Mouse (Mus musculus): ENCODE measurements around the gene Rab36. TPM values are rescaled to one million over a fixed set of nuclear protein-coding genes. Genes with fewer than 3 reads are reported as not detected.
A peak's percentile ranks its signal among the peaks of the same experiment; 100 is the strongest.

The Rab36 gene
- total RNA-seq (2021): under 1 TPM; 0.49 to 0.50 TPM

- DNase-seq (ENCODE audit: low spot score): peak; percentile 91
- intact Hi-C loops (cut with DNase I): no loop called here
Observed at GRCm38 (mm10) chr10:75036883-75037379, at the start of gene Rab36. Gene Rab36, plus strand, starts transcription at chr10:75037058.

GRCm38 (mm10) chr10:74987698-74988470 lies 49.0 kb upstream of the Rab36 start:
- DNase-seq (ENCODE audit: low spot score): no peak
- intact Hi-C loops (cut with DNase I): no loop called here

GRCm38 (mm10) chr10:74989814-74990213 lies 47.0 kb upstream of the Rab36 start:
- intact Hi-C loops (cut with DNase I): no loop called here
- DNase-seq (ENCODE audit: low spot score): no peak

GRCm38 (mm10) chr10:74990584-74991322 lies 46.1 kb upstream of the Rab36 start:
- intact Hi-C loops (cut with DNase I): no loop called here

GRCm38 (mm10) chr10:74994863-74995262 lies 42.0 kb upstream of the Rab36 start:
- intact Hi-C loops (cut with DNase I): no loop called here
- no peak for DNase-seq (ENCODE audit: low spot score)

More at GRCm38 (mm10) chr10:74990584-74991322, 46.1 kb upstream of the Rab36 start:
- no peak for DNase-seq (ENCODE audit: low spot score)

DNA sequence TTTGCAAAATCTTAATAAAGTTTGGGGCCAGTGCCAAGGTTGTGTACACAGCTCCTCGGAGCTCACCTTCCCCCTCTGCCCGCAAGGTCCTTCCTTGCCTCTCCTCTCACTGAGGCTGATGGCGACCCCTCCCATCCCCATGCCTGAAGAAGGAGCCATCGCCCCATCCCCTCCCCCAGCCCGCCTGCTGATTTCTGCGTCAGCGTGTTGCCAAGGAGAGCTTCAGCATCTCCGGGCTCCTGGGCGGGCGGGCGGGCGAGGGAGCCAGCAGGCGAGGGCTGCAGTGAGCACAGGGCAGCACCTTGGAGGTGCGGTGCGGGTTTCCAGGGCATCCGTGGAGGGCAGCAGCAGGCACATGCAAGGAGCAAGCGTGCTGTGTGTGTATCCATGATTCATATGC lies 41.5 kb upstream of the Rab36 start:
- intact Hi-C loops (cut with DNase I): no loop called here
- no peak for DNase-seq (ENCODE audit: low spot score)

GRCm38 (mm10) chr10:75001391-75001790 lies 35.5 kb upstream of the Rab36 start:
- intact Hi-C loops (cut with DNase I): no loop called here

DNA sequence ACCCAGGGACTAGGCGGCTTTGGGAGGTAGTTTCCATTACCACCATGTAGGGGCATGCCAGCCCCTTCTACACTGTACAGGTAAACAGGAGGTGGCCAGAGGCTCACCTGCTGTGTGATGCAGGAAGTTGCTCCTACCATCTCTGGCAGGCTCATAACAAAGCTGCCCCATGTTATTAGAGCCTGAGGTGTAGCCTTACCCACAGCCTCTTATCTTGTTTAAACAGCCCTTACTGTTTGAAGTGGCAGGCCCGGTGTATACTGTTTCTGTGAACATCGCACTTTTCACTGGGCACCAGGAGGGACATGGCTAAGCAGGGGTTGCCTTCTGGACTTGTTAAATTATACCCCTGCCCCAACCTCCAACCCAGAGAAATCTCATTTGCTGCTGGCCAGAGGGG lies 32.8 kb upstream of the Rab36 start:
- no peak for DNase-seq (ENCODE audit: low spot score)
- intact Hi-C loops (cut with DNase I): no loop called here

More at GRCm38 (mm10) chr10:75001391-75001790, 35.5 kb upstream of the Rab36 start:
- no peak for DNase-seq (ENCODE audit: low spot score)

GRCm38 (mm10) chr10:75006889-75007662 lies 29.8 kb upstream of the Rab36 start:
- DNase-seq (ENCODE audit: low spot score): no peak
- intact Hi-C loops (cut with DNase I): no loop called here

- no peak for DNase-seq (ENCODE audit: low spot score)
Observed at GRCm38 (mm10) chr10:75010704-75011103, 26.2 kb upstream of the Rab36 start.

DNA sequence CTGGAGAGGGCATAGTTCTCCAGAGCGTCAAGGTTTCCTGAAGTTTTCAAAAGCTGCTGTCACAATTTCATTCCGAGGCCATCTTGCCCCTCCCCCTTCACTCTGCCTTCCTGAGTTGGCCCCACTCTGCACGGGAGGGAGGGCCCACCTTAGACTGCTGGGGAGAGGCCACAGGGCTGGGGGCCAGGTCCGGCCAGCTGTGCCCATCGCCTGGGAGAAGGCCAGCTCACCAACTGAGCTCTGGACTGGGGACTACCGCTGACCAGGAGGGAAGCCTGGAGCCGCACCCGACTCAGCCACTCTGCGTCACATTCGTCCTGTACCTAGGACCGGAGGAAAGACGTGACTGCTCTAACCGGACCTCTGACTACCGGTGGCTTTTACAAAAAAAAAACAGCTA lies 21.4 kb upstream of the Rab36 start:
- DNase-seq (ENCODE audit: low spot score): no peak
- intact Hi-C loops (cut with DNase I): no loop called here

More at GRCm38 (mm10) chr10:75010704-75011103, 26.2 kb upstream of the Rab36 start:
- intact Hi-C loops (cut with DNase I): no loop called here

GRCm38 (mm10) chr10:75016481-75016880 lies 20.4 kb upstream of the Rab36 start:
- intact Hi-C loops (cut with DNase I): no loop called here
- no peak for DNase-seq (ENCODE audit: low spot score)

DNA sequence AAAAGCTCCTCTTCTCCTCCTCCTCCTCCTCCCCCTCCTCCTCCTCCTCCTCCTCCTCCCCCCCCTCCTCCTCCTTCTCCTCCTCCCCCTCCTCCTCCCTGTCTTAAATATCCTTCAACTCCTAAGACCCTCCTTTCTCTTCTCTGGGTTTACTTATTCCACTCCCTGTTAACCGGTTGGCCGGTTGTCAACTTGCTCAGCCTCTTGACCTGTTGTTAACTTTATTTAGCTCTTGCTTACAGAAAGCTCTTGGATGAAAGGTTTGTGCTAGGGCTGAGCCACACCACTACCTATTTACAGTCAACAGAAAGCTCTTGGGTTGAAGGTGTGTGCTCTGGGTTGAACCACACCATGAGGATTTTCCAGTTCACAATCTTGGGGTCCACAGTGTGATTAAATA lies 16.6 kb upstream of the Rab36 start:
- DNase-seq (ENCODE audit: low spot score): no peak
- intact Hi-C loops (cut with DNase I): loop anchor here (2.0 kb wide), 1 partner anchor 83 kb away; no protein-coding TSS in a partner anchor

DNA sequence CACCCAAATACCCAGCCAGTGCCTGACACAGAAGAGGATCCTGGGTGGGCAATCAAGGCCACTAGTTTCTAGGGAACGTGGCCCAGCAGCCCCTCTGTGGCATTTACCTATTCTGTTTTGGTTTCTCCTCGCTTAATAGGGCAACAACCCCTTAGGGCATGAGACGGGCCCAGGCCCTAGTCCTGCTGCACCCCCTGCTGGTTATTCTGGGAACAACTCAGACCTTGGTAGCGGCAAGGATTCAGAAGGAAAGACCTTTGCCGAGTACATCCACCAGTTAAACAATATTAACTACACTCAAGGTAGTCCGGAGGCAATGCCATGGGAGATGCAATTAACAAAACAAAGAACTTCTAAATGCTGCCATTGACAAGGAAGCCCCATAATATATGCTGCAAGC lies 15.7 kb upstream of the Rab36 start:
- intact Hi-C loops (cut with DNase I): loop anchor here (1.0 to 2.0 kb wide), 2 partner anchors 84 to 130 kb away; no protein-coding TSS in a partner anchor
- DNase-seq (ENCODE audit: low spot score): no peak

DNA sequence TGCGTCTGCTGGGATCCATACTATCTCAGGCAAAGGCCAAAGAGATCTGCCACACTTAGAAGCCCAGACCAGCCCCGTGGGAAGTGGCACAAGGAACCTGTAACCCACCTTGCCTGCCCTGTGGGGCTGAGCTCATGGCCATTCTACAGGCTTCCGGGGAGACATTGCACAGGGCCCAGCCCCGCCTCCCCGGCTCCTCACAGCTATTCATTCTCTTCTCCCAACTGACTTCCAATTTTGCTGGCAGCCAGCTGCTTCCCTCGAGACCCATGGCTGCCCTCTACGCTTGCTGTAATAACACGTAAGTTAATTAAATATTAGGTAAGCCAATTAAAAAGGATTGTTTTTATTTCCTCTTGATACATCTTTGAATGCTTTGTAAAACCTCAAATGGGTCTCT lies 10.4 kb upstream of the Rab36 start:
- intact Hi-C loops (cut with DNase I): no loop called here
- DNase-seq (ENCODE audit: low spot score): no peak

DNA sequence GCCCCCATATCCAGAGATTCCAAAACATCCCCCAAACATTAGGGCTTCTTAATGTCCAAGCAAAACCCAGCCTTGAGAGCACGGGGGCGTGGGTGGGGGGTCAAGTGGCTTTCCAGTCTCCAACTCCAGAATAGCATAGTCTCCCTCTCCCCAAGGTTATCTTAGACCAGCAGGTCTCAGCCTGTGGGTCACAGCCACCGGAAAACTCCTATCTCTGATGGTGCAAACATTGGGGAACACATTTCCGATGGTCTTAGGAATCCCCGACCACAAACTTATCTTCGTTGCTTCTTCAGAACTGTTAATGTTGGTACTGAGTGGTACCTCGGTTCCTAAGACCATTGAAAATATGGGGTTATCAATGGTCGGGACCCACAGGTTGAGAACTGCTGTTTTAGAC lies 8.1 kb upstream of the Rab36 start:
- intact Hi-C loops (cut with DNase I): no loop called here
- DNase-seq (ENCODE audit: low spot score): no peak

DNA sequence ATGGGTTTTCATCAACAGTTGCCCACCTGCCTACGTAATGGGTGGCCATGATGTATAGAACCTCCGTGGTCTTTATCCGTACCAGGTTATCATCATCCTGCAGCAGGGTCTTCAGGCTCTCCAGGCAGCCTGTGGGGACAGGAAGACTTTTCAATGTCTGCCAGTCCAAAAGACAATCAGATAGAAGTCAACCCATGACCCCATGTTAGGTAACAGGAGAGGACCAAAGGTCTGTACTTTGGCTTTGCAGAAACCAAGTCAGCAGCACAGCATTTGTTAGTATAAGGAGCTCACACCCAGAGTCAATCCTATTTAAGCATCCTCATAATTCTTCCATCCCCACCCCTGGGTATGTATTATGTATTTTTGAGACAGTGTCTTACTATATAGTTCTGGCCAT lies 7.2 kb upstream of the Rab36 start:
- no peak for DNase-seq (ENCODE audit: low spot score)
- intact Hi-C loops (cut with DNase I): no loop called here

GRCm38 (mm10) chr10:75030234-75030633 lies 6.6 kb upstream of the Rab36 start:
- intact Hi-C loops (cut with DNase I): no loop called here
- DNase-seq (ENCODE audit: low spot score): no peak

DNA sequence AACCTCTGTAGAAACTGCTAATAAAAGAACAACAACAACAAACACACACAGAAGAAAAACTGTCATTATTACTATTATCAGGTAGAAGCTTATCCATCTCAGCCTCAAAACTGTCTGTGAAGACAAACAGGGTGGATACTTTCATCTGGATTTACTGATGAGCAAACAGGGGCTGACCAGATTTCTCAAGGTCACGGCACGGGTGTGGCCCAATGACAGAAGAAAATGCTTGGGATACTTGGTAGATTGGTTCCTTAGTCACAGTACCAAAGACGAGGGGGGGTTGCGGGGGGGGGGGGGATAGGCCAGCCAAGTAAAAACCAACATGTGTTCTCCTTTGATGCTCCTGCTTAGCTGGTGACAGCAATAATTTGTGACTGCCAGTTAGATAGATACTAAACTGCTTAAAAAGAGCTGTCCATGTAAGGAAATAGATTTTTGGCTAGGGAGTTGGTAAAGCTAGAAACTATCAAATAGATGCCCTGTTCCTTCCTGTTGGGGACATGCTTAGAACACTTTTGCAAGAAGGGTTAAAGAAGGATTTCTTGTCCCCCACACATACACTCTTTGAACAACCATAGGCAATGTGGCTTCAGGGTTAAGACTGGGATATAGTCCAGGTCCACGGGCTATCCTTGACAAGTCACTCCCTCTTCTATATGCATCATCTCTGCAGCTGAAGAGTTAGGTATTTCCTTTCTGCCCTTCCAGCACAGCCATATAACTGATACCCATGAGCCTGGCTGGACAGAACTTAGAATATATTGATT lies 5.3 kb upstream of the Rab36 start:
- intact Hi-C loops (cut with DNase I): no loop called here
- no peak for DNase-seq (ENCODE audit: low spot score)

All from heart, postnatal 25 days (tissue).